Mouse (Mus musculus) embryonic facial prominence, embryonic 11.5 days (tissue): ENCODE measurements around the gene Tmem177. TPM values are rescaled to one million over a fixed set of nuclear protein-coding genes. Genes with fewer than 3 reads are reported as not detected.

Source experiments
- ATAC-seq: fragments of 200-750 bp; cut with Nextera tagmentation; replicated peaks from 2 replicates; pipeline ENCODE4 v1.8.0; 2017; ENCODE audit warnings: low read depth; ENCODE audit not compliant: insufficient number of reproducible peaks, low FRiP score, low TSS enrichment
- DNase-seq: peaks from one replicate; pipeline ENCODE4 v3.0.0-alpha.2; 2015; ENCODE audit warnings: low spot score
- H3K27ac ChIP-seq: fragments of 300-500 bp; sonication (generic); replicated peaks from 2 replicates; pipeline ENCODE4 v1.5.1; 2014; ENCODE audit warnings: mild to moderate bottlenecking, low read depth, low read length, control low read depth
- H3K27me3 ChIP-seq: fragments of 300-500 bp; sonication (generic); 2 replicates; pipeline ENCODE4 v1.6.1; 2014; ENCODE audit warnings: mild to moderate bottlenecking, low read length, moderate library complexity, mixed read lengths; ENCODE audit not compliant: control insufficient read depth, insufficient read depth
- H3K36me3 ChIP-seq: fragments of 300-500 bp; sonication (generic); replicated peaks from 2 replicates; pipeline ENCODE4 v1.6.1; 2014; ENCODE audit warnings: low read depth, mild to moderate bottlenecking, low read length, moderate library complexity, mixed read lengths; ENCODE audit not compliant: control insufficient read depth, insufficient read depth
- H3K4me1 ChIP-seq: fragments of 300-500 bp; sonication (generic); 2 replicates; pipeline ENCODE4 v1.6.1; 2014; ENCODE audit warnings: low read length, mixed read lengths; ENCODE audit not compliant: control insufficient read depth, insufficient read depth
- H3K4me2 ChIP-seq: fragments of 300-500 bp; sonication (generic); 2 replicates; pipeline ENCODE4 v1.6.1; 2014; ENCODE audit warnings: low read depth, mild to moderate bottlenecking, control low read depth, low read length, moderate library complexity
- H3K4me3 ChIP-seq: fragments of 300-500 bp; sonication (generic); 2 replicates; pipeline ENCODE4 v1.5.1; 2014; ENCODE audit warnings: low read depth, low read length, control low read depth
- H3K9ac ChIP-seq: fragments of 300-500 bp; sonication (generic); replicated peaks from 2 replicates; pipeline ENCODE4 v1.6.1; 2014; ENCODE audit warnings: mild to moderate bottlenecking, control low read depth, low read length
- H3K9me3 ChIP-seq: fragments of 300-500 bp; sonication (generic); replicated peaks from 2 replicates; pipeline ENCODE4 v1.6.1; 2016; ENCODE audit warnings: mild to moderate bottlenecking, low read length, inconsistent platforms, mixed read lengths; ENCODE audit not compliant: control insufficient read depth
- WGBS: fragments of 180-500 bp; shearing (Covaris S2); extraction: QIAGEN DNeasy Blood & Tissue Kit; methylation state at CpG from one replicate; pipeline ENCODE4 v1.1.7; 2014; 5-methylcytosine and 5-hydroxymethylcytosine counted together
- polyA plus RNA-seq: library from polyadenylated mRNA; unstranded; fragments of >200 nt; fragmentation: Nextera tagmentation; extraction: Ambion mirVana; gene quantifications from 2 replicates; pipeline ENCODE4 v1.2.1, GENCODE M21; 2014

Tmem177 gene
- polyA plus RNA-seq, result 7.6 and 8.0 TPM in 2 replicates

GRCm38 (mm10) chr1:119912953-119913814 is at the start of gene Tmem177:
Gene Tmem177, minus strand, starts transcription at chr1:119913208.
- Histone ChIP-seq H3K4me3 (peak within 1 kb of the TSS; percentile 47), H3K4me1 (no peaks in the 10 kb centered on the region), H3K27ac (no peak within 1 kb of the TSS), H3K27me3 (no peaks in the 10 kb centered on the region), H3K9ac (peak within 1 kb of the TSS; percentile 62), H3K9me3 (no peaks in the 10 kb centered on the region), H3K4me2 (peak within 1 kb of the TSS; percentile 55), H3K36me3 (no peaks in the 10 kb centered on the region)
- 11% methylated on average over 42 of the region's 42 CpGs for WGBS
- ATAC-seq, result peak; percentile 93
- DNase-seq, result peak; percentile 95

DNA sequence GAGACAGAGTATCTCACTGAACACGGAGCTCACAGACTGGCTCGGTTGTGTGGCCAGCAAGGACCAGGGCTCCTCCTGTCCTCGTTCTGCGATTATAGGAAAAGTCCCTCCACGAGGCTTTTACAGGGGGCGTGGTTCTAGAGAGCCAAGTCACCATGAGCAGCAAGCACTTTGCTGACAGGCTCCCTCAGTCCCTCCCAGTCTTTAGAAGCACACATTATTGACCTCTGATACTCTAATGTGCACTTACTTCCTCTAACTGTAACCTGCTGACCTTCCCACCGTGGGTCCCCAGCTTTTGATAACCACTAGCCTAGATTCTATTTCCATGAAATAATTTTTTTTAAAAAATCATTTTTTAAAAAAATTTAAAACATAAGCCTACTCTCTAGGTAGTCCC is 46.9 kb upstream of the Tmem177 start:
- Histone ChIP-seq H3K9ac (no peak overlapping the region), H3K27me3 (no peaks in the 10 kb centered on the region), H3K36me3 (no peaks in the 10 kb centered on the region), H3K9me3 (no peaks in the 10 kb centered on the region), H3K27ac (no peak overlapping the region), H3K4me3 (no peak overlapping the region), H3K4me2 (no peak overlapping the region), H3K4me1 (no peaks in the 10 kb centered on the region)
- no peak for DNase-seq
- WGBS, result 55% methylated on average over 7 of the region's 7 CpGs
- ATAC-seq, result no peak

- H3K4me1 ChIP-seq, result no peaks in the 10 kb centered on the region
- H3K4me2 ChIP-seq, result no peak overlapping the region
- no peaks in the 10 kb centered on the region for H3K36me3 ChIP-seq
- H3K9me3 ChIP-seq, result no peaks in the 10 kb centered on the region
- H3K9ac ChIP-seq, result no peak overlapping the region
- H3K4me3 ChIP-seq, result no peak overlapping the region
- no peak for ATAC-seq
- DNase-seq, result no peak
- WGBS, result 89% methylated on average over 4 of the region's 4 CpGs
- no peak overlapping the region for H3K27ac ChIP-seq
- H3K27me3 ChIP-seq, result no peaks in the 10 kb centered on the region
These were observed 46.5 kb upstream of the Tmem177 start for GRCm38 (mm10) chr1:119959464-119959863.

GRCm38 (mm10) chr1:119957716-119958222 is 44.8 kb upstream of the Tmem177 start:
- no peak for DNase-seq
- Histone ChIP-seq H3K27ac (no peak overlapping the region), H3K9me3 (no peaks in the 10 kb centered on the region), H3K27me3 (no peaks in the 10 kb centered on the region), H3K4me2 (no peak overlapping the region), H3K4me1 (no peaks in the 10 kb centered on the region), H3K4me3 (no peak overlapping the region), H3K36me3 (no peaks in the 10 kb centered on the region), H3K9ac (no peak overlapping the region)
- WGBS, result 66% methylated on average over 9 of the region's 9 CpGs
- ATAC-seq, result no peak

DNA sequence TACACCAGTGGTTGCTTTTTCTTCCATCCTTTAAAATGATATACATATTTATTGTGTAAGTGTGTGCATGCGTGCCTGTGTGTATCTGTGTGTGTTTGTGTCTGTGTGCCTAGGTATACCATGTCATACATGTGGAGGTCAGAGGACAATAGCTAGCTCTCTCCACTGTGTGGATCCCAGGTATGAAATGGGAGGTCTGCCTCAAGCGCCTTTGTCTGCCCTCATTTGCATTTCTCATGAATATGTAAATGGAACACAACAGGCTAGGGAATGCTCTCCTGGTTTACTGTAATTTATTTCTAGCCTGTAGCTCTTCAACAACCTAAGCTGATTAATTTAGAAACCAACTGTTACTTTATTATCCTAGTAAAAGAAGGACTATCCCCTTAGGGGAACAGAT is 41.7 kb upstream of the Tmem177 start:
- no peaks in the 10 kb centered on the region for H3K9me3 ChIP-seq
- H3K27ac ChIP-seq, result no peak overlapping the region
- H3K9ac ChIP-seq, result no peak overlapping the region
- H3K27me3 ChIP-seq, result no peaks in the 10 kb centered on the region
- no peaks in the 10 kb centered on the region for H3K4me1 ChIP-seq
- WGBS, result 77% methylated on average over 2 of the region's 2 CpGs
- H3K4me2 ChIP-seq, result no peak overlapping the region
- DNase-seq (no peak), ATAC-seq (no peak)
- no peaks in the 10 kb centered on the region for H3K36me3 ChIP-seq
- H3K4me3 ChIP-seq, result no peak overlapping the region

GRCm38 (mm10) chr1:119953456-119953855 is 40.4 kb upstream of the Tmem177 start:
- Histone ChIP-seq H3K4me1 (no peaks in the 10 kb centered on the region), H3K27me3 (no peaks in the 10 kb centered on the region), H3K4me2 (no peak overlapping the region), H3K9ac (no peak overlapping the region), H3K4me3 (no peak overlapping the region), H3K27ac (no peak overlapping the region), H3K36me3 (no peaks in the 10 kb centered on the region), H3K9me3 (no peaks in the 10 kb centered on the region)
- WGBS, result 85% methylated on average over 9 of the region's 9 CpGs
- DNase-seq (no peak), ATAC-seq (no peak)

GRCm38 (mm10) chr1:119950086-119950485 is 37.1 kb upstream of the Tmem177 start:
- ATAC-seq (no peak), DNase-seq (no peak)
- H3K4me3 ChIP-seq, result no peak overlapping the region
- no peaks in the 10 kb centered on the region for H3K36me3 ChIP-seq
- no peak overlapping the region for H3K27ac ChIP-seq
- H3K4me1 ChIP-seq, result no peaks in the 10 kb centered on the region
- H3K9ac ChIP-seq, result no peak overlapping the region
- H3K27me3 ChIP-seq, result no peaks in the 10 kb centered on the region
- no peak overlapping the region for H3K4me2 ChIP-seq
- 90% methylated on average over 8 of the region's 8 CpGs for WGBS
- no peaks in the 10 kb centered on the region for H3K9me3 ChIP-seq

DNA sequence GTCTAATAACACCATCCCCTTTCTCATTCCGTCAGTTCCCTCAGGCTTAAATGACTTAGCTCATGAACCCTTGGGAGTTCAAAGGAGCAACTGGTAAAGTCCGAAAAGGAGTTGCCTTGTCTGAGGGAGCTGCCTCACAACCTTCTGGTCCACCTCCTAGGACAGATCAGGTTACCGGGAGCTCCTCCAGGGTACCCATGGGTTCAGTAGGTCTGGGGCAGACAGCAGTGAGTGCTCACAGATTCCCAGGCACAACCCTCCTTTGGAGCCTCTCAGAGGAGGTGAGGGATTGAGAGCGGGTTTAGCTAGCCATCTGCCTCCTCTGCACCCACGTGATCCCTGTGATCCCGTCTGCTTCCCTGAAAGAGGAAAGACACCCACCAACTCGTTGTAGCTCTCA is 23.9 kb upstream of the Tmem177 start:
- 25% methylated on average over 7 of the region's 7 CpGs for WGBS
- DNase-seq, result no peak
- ATAC-seq, result no peak

More for the DNA sequence above, 23.9 kb upstream of the Tmem177 start:
- Histone ChIP-seq H3K4me3 (no peak overlapping the region), H3K27me3 (no peaks in the 10 kb centered on the region), H3K36me3 (no peaks in the 10 kb centered on the region), H3K27ac (no peak overlapping the region), H3K9me3 (no peaks in the 10 kb centered on the region), H3K4me1 (no peaks in the 10 kb centered on the region), H3K9ac (no peak overlapping the region), H3K4me2 (no peak overlapping the region)
